Mouse (Mus musculus) liver, embryonic 14.5 days (tissue): ENCODE data around the gene Zfp637.

ENCODE experiments used
- CTCF ChIP-seq: IDR thresholded peaks from 2 replicates; pipeline ENCODE4 v1.5.1; 2016; ENCODE audit warnings: antibody characterized with exemption, low read depth, control low read depth
- EP300 ChIP-seq: IDR thresholded peaks from 2 replicates; pipeline ENCODE4 v1.6.1; 2016; ENCODE audit warnings: antibody characterized with exemption, low read depth

- TF ChIP-seq CTCF (no peak), EP300 (no peak)
These were observed 22.1 kb downstream of the Zfp637 start for GRCm38 (mm10) chr6:117862899-117863620.
